Mouse (Mus musculus): ENCODE data around the gene Fv1.

DNA sequence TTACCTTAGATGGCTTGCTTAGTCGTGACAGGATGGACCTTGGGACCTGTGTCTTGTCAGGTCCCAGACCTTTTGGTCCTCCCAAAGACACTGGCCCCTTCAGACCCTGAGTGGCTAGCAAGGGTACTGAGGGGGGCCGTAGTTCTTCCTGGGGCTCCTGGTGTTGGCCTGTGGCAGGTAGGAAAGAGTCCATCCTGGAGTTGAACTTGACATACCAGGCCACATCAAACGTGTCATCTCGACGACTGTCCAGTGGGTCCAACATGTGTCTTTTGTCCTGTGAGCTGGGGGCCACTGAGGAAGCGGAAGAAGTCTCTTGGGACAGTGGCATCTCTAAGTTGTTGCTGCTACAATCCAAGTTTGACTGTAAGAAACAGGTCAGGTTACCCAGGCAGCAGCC is 3.1 kb upstream of the Fv1 start:
- TF ChIP-seq CTCF (IDR thresholded peaks at IDR 0.05; ENCODE audit: low read depth) (no peak), EP300 (IDR thresholded peaks at IDR 0.05; ENCODE audit: low read depth) (no peak)

Measured in liver, embryonic 14.5 days (tissue).